Mouse (Mus musculus): ENCODE data around the gene Gm4763. TPM values are rescaled to one million over a fixed set of nuclear protein-coding genes. Genes with fewer than 3 reads are reported as not detected.
"Not testable (repeated sequence)": the region's sequence is repeated elsewhere in the genome, so short reads cannot be mapped to it uniquely, and the experiment has no call there.

Gm4763 gene
- not detected for total RNA-seq (2021)

DNA sequence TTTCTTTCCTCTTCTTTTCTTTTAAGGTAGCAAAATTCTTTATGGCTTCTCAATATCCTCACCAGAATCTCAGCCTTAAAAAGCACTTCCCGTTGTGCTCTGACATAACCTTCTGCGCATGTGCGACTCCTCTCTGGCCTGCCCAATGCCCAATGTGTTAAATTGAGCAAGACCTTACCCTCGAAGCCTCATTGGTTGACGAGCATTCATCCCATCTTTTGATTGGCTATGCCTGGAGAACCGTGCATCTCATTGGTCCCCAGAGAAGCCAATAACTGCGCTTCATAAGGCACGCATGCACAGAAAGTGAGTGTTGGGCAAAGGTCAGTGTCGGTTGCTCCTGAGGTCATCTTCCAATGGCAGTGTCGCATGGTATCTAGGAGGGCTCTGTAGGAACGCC is at the start of gene Gm4763:
Gm4763 (minus strand) TSS at position 101 of the 400 bp plus-strand sequence.
- intact Hi-C loops (cut with DNase I); DNase-seq (ENCODE audit: low spot score in 2 of 2): not testable (repeated sequence)

DNA sequence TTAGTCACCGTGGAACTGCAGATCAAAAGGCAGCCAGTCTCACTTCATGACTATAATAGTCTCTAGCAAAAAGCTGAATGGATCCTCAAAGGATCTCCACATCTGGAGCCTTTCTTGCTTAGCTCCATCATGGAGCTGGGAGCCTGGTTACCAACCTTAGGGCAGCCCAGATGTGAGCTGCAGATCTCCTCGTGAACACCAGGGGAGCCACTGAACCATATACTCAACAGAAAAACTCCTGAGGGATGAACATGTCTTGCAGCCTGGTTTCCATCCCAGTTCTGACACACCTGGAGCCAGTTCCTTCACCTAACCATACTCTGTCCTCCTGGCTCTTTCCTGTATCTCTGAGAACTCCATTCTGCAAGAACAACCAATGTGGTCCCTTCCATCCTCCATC is 49.4 kb upstream of the Gm4763 start:
- no peak for DNase-seq (ENCODE audit: low spot score in 2 of 2)
- intact Hi-C loops (cut with DNase I): no loop called here

DNA sequence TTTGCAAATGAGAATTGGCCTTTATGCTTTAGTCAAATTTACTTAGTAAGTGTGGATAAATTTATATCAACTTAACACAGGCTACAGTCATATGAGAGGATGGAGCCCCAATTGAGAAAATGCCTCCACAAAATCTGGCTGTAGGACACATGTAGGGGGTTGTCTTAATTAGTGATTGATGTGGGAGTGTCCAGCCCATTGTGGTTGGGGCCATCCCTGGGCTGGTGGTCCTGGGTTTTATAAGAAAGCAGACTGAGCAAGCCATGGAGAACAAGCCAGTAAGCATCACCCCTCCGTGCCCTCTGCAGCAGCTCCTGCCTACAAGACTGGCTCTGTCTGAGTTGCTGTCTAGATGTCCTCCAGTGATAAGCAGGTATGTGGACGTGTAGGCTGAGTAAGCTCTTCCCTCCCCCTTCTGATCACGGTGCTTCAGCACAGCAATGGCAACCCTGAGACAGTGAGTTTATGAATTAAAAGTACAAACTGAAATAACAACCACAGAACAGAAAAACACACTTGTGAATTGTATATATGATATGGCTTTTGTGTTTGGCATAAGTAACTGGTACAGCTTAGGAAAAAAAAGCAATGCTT is 47.3 kb upstream of the Gm4763 start:
- intact Hi-C loops (cut with DNase I): no loop called here

DNA sequence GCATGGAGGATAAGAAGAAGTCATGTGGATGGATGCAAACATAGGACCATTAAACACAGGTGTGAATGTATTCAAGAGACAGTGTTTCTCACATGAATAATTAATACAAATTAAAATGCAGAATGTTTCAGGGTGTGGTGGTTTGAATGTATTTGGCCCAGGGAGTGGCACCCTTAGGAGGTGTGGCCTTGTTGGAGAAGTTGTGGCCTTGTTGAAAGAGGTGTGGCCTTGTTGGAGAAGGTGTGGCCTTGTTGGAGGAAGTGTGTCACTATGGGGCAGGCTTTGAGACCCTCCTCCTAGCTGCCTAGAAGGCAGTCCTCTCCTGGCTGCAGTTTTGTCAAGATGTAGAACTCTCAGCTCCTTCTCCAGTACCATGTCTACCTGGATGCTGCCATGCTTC is 44.7 kb upstream of the Gm4763 start:
- intact Hi-C loops (cut with DNase I): no loop called here
- no peak for DNase-seq (ENCODE audit: low spot score in 2 of 2)

More for the DNA sequence above, 47.3 kb upstream of the Gm4763 start:
- DNase-seq (ENCODE audit: low spot score in 2 of 2): peak in 1 of 2 experiments; percentile 24

DNA sequence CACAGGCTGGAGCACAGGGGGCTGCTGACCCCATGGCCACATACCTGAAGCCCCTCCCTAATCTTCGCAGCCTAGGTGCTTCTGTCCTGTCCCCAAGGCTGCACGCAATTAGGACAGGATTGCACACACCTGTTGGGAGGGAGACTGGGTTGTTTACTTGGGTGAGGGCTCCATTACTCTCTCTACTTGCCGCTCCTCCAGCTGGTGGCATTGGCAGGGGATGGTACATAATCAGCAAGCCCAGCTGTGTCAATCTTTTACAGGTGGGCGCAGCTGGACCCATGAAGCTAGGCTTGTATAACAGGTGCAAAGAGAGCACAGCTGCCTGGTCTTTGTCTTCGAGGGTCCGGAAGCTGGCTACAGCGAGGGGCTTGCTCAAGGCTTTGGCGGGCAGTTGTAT is 35.9 kb upstream of the Gm4763 start:
- DNase-seq (ENCODE audit: low spot score in 2 of 2): no peak
- intact Hi-C loops (cut with DNase I): no loop called here

DNA sequence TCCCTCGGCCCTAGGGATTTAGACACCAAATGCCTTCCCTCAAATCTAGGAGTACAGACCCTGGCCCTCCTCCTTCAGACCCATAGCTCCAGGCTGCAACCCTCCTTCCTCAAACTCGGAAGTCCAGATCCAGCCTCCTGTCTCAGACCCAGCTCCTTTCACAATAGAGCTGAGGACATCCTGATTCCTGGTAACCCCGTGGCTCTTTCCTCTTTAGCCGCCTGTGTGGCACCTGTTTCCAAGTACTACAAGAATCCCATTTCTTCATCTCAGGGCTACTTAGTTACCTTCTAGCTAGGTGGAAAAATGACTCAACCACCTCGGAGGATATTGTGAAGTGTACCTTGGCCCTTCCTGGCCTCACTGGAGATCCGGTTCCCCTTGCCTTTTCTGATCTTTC is 34.5 kb upstream of the Gm4763 start:
- intact Hi-C loops (cut with DNase I): no loop called here
- DNase-seq (ENCODE audit: low spot score in 2 of 2): no peak

DNA sequence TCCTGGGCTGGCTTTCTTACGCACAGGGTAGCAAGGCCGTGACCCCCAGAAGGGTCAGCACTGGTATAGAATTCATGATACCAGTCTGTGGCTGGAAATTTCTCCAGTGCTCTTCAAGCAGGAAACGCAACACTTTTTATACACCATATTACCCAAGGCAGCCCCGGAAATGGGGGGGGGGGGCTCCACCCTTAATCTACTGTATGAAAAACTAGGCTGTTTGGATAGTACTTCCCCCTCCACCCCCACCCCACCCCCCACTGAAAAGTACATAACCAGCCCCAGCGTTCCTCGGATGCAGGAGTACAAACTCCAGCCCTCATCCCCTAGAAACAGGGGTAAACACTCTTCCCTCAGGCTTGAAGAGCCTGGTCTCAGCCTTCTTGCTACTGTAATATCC is 33.5 kb upstream of the Gm4763 start, which contains the start of gene Cd177:
Cd177 (minus strand) TSS at position 101 of the 400 bp plus-strand sequence.
- DNase-seq (ENCODE audit: low spot score in 2 of 2): no peak
- intact Hi-C loops (cut with DNase I): no loop called here

DNA sequence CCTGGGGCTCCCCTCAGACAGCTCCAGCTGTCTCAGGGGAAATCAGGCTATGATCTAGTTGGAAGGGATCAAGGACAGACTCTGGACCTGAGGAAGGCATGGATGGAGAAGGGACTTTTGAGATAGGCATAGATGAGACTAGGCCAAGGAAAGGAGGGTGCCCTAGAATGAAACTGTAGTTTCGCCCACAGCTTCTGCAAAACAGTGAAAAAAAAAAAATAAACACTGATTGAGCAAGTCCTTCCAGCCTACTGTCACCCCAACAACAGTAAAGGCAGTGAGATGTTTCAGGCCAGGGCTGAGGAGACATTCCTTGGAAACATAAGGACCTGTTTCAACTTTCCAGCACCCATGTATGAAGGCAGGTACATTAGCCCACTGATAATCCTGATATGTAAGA is 31.8 kb upstream of the Gm4763 start:
- DNase-seq (ENCODE audit: low spot score in 2 of 2): no peak
- intact Hi-C loops (cut with DNase I): no loop called here

DNA sequence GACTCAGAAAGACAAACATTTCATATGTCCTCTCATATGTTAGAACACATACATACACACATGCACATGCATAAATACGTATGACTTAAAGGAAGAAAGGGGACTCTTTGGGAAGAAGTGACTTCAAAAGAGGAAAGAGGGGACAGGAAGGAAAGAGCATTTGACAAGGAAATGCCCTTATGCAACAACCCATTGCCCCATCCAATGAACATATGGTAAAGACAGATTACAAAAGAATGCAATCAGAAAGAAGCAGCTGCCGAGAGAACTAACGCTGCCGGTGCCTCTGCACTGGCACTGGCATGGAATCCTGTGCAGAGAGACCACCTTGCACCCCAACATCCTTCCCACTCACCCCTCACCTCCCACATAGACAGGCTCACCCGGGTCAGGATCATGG is 26.8 kb upstream of the Gm4763 start:
- DNase-seq (ENCODE audit: low spot score in 2 of 2): no peak

DNA sequence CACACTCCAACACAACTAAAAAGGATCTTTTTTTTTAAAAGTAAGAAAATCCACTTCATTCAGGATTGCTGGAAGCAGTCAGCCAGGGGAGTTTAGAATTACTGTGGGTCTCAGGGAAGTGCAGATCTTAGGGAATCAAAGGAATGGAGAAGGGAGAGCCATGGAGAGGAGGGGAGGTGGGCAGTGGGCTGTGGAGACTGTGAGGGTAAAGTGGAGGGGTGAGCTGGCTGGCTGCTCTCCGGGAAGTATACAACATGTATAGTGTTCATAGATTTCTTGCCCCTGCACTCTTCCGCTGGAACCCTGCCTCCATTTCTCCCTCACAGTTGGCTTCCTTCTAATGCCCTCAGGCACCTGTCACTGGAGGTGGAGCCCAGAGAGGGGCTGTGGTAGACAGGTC is 24.9 kb upstream of the Gm4763 start:
- DNase-seq (ENCODE audit: low spot score in 2 of 2): no peak
- intact Hi-C loops (cut with DNase I): no loop called here

More for the DNA sequence above, 26.8 kb upstream of the Gm4763 start:
- intact Hi-C loops (cut with DNase I): no loop called here

DNA sequence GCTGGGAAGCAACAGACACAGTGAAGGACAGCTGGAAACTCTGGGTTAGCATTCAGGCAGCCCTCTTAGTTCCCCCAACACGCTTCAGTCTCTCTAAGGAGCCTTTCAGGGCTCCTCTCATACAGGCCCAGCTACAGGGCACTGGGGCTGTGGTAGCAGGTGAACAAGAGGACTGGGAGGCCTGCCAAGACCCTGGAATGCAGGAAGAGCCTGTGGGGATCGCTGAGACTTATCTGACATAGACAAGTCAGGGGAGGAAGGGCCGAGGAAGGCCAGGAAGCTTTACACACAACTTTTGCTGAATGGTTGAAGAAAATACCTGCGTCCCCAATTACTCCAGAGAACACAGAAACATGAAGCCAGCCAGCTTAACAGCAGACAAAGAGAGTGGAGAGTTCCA is 24.0 kb upstream of the Gm4763 start:
- intact Hi-C loops (cut with DNase I): no loop called here

DNA sequence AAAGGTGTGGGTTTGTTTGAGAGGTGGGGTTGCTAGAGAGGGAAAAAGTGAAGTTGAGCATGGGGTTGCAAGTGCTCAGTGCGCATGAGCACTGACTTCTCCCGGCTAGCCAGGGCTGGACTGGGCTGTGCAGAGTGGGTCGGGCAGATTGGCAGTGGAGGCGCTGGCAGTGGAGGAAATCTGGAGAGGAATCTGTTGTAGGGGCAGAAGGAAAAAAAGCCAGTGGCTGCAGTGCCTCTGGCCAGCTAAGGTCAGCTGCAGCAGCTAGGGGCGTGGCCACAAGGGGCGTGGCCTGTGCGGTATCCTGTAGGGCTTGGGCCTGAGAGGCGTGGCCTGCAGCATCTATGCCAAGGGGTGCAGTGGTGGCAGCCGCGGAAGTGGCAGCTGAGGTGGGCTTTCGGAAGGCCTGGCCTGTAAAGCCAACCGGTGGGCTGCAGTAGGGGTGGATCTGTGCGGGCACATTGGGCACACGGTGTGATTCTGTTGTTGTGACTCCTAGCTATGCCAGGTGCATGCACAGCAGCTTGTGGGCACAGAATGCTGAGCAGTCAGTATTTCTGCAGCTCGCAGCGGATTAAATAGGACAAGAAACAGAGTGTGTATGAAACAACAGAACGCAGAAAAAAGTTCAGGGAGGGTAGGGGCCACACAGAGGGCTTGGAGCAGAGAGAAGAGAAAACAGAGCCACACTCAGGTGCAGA is 9.4 kb upstream of the Gm4763 start:
- intact Hi-C loops (cut with DNase I): no loop called here
- DNase-seq (ENCODE audit: low spot score in 2 of 2): no peak

More for the DNA sequence above, 24.0 kb upstream of the Gm4763 start:
- no peak for DNase-seq (ENCODE audit: low spot score in 2 of 2)

DNA sequence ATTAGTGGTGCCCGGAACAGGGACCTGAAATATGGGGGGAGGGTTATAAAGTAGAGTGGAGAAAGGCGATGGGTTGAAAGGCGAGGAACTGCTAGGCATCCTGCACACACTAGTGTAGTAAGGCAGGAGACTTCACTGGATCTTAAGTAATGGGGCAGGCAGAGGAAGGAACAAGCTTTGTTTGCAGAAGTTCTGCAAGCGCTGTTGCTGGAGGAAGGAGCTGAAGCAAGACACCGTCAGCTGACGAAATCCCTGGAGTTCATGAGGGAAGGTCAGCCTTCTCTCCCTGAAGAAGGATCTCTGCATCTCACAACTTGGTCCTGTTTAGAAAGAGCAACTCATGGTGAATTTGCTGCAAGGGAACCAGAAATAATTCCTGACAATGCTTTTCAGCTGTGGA is 11.7 kb downstream of the Gm4763 start:
- intact Hi-C loops (cut with DNase I): no loop called here
- DNase-seq (ENCODE audit: low spot score in 2 of 2): peak in 1 of 2 experiments; percentile 5

DNA sequence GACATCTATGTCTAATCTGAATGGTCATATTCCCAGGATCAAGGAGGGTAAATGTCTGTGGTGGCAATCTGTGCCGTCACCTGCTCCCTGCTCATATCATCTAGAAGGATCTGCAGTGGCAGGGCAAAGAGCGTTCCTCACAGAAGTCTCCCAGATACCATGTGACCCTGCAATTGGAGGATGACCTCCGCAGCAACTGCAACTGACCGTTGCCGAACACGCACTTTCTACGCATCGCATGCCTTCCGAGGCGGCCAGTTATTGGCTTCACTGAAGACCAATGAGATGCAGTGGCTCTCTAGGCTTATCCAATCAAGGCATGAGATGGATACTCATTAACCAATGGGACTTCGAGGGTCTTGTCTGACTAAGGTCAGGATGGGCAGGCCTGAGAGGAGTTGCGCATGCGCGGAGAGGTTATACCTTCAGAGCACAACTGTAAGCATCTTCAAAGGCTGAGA is 17.8 kb downstream of the Gm4763 start, which contains the start of gene BC049730:
BC049730 (plus strand) TSS at position 411 of the 461 bp plus-strand sequence.
- intact Hi-C loops (cut with DNase I): no loop called here
- DNase-seq (ENCODE audit: low spot score in 2 of 2): no peak

DNA sequence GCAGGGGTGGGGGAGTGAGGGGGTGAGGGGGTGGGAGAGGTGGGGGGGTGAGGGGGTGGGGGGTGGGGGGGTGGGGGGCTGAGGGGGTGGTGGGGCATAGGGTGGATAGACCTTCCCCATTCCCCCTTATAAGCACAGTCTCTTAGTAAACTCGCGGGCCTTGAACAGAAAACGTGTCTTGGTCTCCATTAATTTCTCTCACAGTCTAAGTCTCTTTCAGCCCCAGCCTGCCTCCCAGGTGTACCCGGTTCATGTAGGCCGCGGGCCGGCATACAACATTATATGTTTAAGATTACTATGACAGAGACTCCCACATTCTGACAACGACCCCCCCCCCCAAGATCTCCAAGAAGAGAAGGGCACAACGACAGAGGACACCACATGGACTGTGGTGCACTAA is 23.9 kb downstream of the Gm4763 start:
- DNase-seq (ENCODE audit: low spot score in 2 of 2); intact Hi-C loops (cut with DNase I): not testable (repeated sequence)

DNA sequence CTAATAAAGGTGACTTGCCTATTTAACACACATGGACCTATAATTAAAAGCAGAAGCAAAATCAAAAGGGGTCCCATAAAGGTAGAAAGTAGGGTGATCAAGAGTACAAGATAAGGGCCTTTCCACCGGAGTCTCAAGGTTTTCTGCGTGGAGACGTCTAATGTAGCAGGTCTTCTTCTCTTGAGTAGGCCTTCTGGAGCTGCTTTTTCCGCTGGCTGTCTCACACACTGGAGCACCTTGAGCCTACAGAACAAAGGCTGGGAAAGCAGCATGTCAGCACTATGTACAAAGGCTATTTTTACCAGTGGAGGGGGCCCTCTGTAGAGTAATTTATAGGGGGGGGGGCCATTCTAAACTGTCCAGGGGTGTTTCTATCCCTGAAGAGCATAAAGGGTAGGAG is 28.8 kb downstream of the Gm4763 start:
- intact Hi-C loops (cut with DNase I): not testable (repeated sequence)

DNA sequence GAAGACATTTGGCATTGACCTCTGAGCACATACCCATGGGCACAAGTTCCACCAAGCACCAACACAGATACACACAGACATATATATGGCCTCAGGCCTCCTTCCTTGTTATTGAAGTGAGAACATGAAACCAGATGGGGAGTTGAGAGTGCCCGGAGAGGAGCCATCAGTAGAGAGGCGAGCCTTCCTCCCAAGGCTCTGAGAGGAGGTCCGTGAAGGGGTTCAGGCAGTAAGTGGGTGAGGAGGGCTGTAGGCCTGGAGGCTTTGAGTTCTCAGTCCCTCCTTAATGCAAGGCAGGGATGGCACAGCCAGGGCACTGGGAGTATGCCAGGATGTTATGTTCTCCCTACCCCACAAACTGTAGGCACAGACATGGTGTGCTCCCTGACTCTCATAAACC is 34.0 kb downstream of the Gm4763 start:
- DNase-seq (ENCODE audit: low spot score in 2 of 2); intact Hi-C loops (cut with DNase I): not testable (repeated sequence)

More for the DNA sequence above, 28.8 kb downstream of the Gm4763 start:
- DNase-seq (ENCODE audit: low spot score in 2 of 2): not testable (repeated sequence)

DNA sequence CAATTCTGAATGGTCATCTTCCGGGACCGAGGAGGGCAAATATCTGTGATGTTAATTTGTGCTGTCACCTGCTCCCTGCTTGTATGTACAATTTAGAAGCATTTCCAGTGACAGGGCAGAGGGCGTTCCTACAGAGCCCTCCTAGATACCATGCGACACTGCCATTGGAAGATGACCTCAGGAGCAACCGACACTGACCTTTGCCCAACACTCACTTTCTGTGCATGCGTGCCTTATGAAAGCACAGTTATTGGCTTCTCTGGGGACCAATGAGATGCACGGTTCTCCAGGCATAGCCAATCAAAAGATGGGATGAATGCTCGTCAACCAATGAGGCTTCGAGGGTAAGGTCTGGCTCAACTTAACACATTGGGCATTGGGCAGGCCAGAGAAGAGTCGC is 39.2 kb downstream of the Gm4763 start:
- DNase-seq (ENCODE audit: low spot score in 2 of 2); intact Hi-C loops (cut with DNase I): not testable (repeated sequence)

DNA sequence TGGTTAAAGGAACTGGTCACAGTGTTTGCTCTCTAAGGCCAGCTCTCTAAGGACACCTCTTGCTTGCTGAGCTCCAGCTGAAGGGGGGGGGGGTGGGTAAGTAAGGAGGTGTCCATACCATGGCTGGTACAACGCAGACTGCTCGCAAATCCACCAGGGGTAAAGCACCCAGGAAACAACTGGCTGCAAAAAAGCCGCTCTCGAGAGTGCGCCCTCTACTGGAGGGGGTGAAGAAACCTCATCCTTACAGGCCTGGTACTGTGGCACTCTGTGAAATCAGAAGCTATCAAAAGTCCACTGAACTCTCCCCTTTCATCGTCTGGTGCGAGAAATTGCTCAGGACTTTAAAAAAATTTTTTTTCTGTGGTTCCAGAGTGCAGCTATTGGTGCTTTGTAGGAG is 42.6 kb downstream of the Gm4763 start:
- DNase-seq (ENCODE audit: low spot score in 2 of 2); intact Hi-C loops (cut with DNase I): not testable (repeated sequence)

DNA sequence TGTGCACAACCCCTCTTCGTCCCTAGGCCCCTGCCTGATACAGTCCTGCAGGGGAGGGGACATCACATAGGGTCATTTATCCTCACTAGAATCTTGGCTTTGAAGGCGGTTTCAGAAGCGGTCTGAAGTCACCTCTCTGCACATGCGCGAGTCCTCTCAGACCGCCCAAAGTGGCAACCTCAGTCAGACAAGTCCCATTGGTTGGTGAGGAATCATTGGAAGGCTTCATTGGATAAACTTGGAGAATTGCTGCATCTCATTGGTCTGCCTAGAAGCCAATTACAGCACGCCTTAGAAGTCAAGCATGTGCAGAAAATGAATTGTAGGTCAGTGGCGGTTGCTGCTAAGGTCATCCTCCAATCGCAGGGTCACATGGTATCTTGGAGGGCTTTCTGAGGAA is 50.1 kb downstream of the Gm4763 start, which contains the start of gene Tex101:
Tex101 (minus strand) TSS at position 101 of the 400 bp plus-strand sequence.
- intact Hi-C loops (cut with DNase I): no loop called here
- no peak for DNase-seq (ENCODE audit: low spot score in 2 of 2)

DNA sequence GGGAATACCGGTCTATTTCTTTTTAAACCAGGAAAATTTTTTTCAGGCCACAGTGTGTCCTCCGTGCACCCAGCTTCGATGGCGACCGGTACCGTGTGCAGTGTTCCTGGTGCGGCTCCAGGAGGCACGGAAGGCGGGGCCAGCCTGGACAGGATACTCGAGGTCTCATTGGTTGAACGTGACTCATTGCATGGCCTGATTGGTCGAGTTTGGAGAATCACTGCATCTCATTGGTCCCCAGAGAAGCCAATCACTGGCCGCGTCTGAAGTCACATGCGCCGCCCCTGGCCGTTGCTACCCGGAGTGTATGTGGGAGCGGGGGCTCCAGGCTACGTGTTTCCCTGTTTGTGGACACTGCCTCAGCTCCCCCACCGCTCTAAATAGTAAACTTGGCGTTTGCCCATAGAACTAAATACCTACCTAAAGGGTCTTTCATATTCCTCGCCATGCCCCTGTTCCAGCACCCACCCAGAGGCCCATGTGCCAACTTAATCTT is 54.7 kb downstream of the Gm4763 start:
- intact Hi-C loops (cut with DNase I): loop anchor here (2.0 kb wide), 1 partner anchor 49 kb away; no protein-coding TSS in a partner anchor
- no peak for DNase-seq (ENCODE audit: low spot score in 2 of 2)
